Mouse (Mus musculus) stomach, embryonic 15.5 days (tissue): ENCODE data around the gene Map3k14. TPM values are rescaled to one million over a fixed set of nuclear protein-coding genes. Genes with fewer than 3 reads are reported as not detected.
A peak's percentile ranks its signal among the peaks of the same experiment; 100 is the strongest.

Source experiments
- ATAC-seq: fragments of 200-750 bp; cut with Nextera tagmentation; 2 replicates; pipeline ENCODE4 v1.8.0; 2017; ENCODE audit warnings: low read depth, moderate number of reproducible peaks, moderate TSS enrichment; ENCODE audit not compliant: insufficient read depth, low FRiP score
- H3K27ac ChIP-seq: fragments of 300-500 bp; sonication (generic); 2 replicates; pipeline ENCODE4 v1.5.1; 2015; ENCODE audit warnings: mild to moderate bottlenecking, inconsistent platforms
- H3K27me3 ChIP-seq: fragments of 300-500 bp; sonication (generic); replicated peaks from 2 replicates; pipeline ENCODE4 v1.6.1; 2015; ENCODE audit warnings: inconsistent platforms
- H3K36me3 ChIP-seq: fragments of 300-500 bp; sonication (generic); 2 replicates; pipeline ENCODE4 v1.6.1; 2015; ENCODE audit warnings: inconsistent platforms
- H3K4me1 ChIP-seq: fragments of 300-500 bp; sonication (generic); 2 replicates; pipeline ENCODE4 v1.6.1; 2015; ENCODE audit warnings: inconsistent platforms
- H3K4me2 ChIP-seq: fragments of 300-500 bp; sonication (generic); 2 replicates; pipeline ENCODE4 v1.6.1; 2015; ENCODE audit warnings: mild to moderate bottlenecking, inconsistent platforms
- H3K4me3 ChIP-seq: fragments of 300-500 bp; sonication (generic); replicated peaks from 2 replicates; pipeline ENCODE4 v1.5.1; 2015; ENCODE audit warnings: inconsistent platforms
- H3K9ac ChIP-seq: fragments of 300-500 bp; sonication (generic); 2 replicates; pipeline ENCODE4 v1.6.1; 2015; ENCODE audit warnings: inconsistent platforms
- H3K9me3 ChIP-seq: fragments of 300-500 bp; sonication (generic); 2 replicates; pipeline ENCODE4 v1.6.1; 2016; ENCODE audit warnings: inconsistent platforms
- WGBS: fragments of 180-500 bp; shearing (Covaris S2); methylation state at CpG from one replicate; pipeline ENCODE4 v1.1.7; 2015; 5-methylcytosine and 5-hydroxymethylcytosine counted together
- polyA plus RNA-seq: library from polyadenylated mRNA; unstranded; fragments of >200 nt; fragmentation: Nextera tagmentation; extraction: Ambion mirVana; gene quantifications from 2 replicates; pipeline ENCODE4 v1.2.1, GENCODE M21; 2015

Gene Map3k14
- polyA plus RNA-seq, 1 experiment from 2014 or later, result 3.6 TPM

GRCm38 (mm10) chr11:103177815-103178485, 89.3 kb downstream of the Map3k14 start:
- no peak overlapping the region for H3K27ac ChIP-seq
- H3K9me3 ChIP-seq, result no peaks in the 10 kb centered on the region
- no peak overlapping the region for H3K4me3 ChIP-seq
- no peak for ATAC-seq
- 76% methylated on average over 15 of the region's 15 CpGs for WGBS
- H3K36me3 ChIP-seq, result no peaks in the 10 kb centered on the region
- no peaks in the 10 kb centered on the region for H3K4me1 ChIP-seq
- H3K27me3 ChIP-seq, result no peaks in the 10 kb centered on the region
- H3K9ac ChIP-seq, result no peak overlapping the region
- H3K4me2 ChIP-seq, result no peak overlapping the region

- Histone ChIP-seq H3K4me2 (no peak overlapping the region), H3K36me3 (no peaks in the 10 kb centered on the region), H3K4me1 (no peaks in the 10 kb centered on the region), H3K27me3 (peaks cover 2% of the 10 kb centered on the region; the same call in 1 of the 2 replicates), H3K27ac (no peak overlapping the region), H3K4me3 (no peak overlapping the region), H3K9ac (no peak overlapping the region), H3K9me3 (no peaks in the 10 kb centered on the region)
- WGBS, result 79% methylated on average over 5 of the region's 5 CpGs
- ATAC-seq, result no peak
Observed at GRCm38 (mm10) chr11:103177216-103177615, 90.1 kb downstream of the Map3k14 start.

- H3K36me3 ChIP-seq, result no peaks in the 10 kb centered on the region
- 88% methylated on average over 1 of the region's 1 CpGs for WGBS
- H3K27me3 ChIP-seq, result peaks cover 9% of the 10 kb centered on the region
- no peak overlapping the region for H3K9ac ChIP-seq
- no peak for ATAC-seq
- H3K4me3 ChIP-seq, result no peak overlapping the region
- H3K27ac ChIP-seq, result no peak overlapping the region
- no peaks in the 10 kb centered on the region for H3K4me1 ChIP-seq
- H3K4me2 ChIP-seq, result no peak overlapping the region
- H3K9me3 ChIP-seq, result no peaks in the 10 kb centered on the region
Observed at GRCm38 (mm10) chr11:103176510-103176909, 90.8 kb downstream of the Map3k14 start.

GRCm38 (mm10) chr11:103175688-103176442, 91.4 kb downstream of the Map3k14 start:
- Histone ChIP-seq H3K27ac (no peak overlapping the region), H3K9ac (no peak overlapping the region), H3K36me3 (no peaks in the 10 kb centered on the region), H3K27me3 (peaks cover 16% of the 10 kb centered on the region), H3K4me1 (peaks cover 4% of the 10 kb centered on the region; the same call in 1 of the 2 replicates), H3K9me3 (no peaks in the 10 kb centered on the region), H3K4me3 (no peak overlapping the region), H3K4me2 (no peak overlapping the region)
- 65% methylated on average over 14 of the region's 14 CpGs for WGBS
- no peak for ATAC-seq

GRCm38 (mm10) chr11:103174891-103175391, 92.3 kb downstream of the Map3k14 start:
- Histone ChIP-seq H3K4me1 (peaks cover 9% of the 10 kb centered on the region), H3K36me3 (no peaks in the 10 kb centered on the region), H3K4me2 (no peak overlapping the region), H3K27ac (no peak overlapping the region), H3K27me3 (peaks cover 23% of the 10 kb centered on the region), H3K9ac (no peak overlapping the region), H3K4me3 (no peak overlapping the region), H3K9me3 (no peaks in the 10 kb centered on the region)
- 41% methylated on average over 8 of the region's 8 CpGs for WGBS
- peak; percentile 27; the same call in 1 of the 2 replicates for ATAC-seq

- Histone ChIP-seq H3K27me3 (peaks cover 27% of the 10 kb centered on the region), H3K4me3 (no peak overlapping the region), H3K9ac (no peak overlapping the region), H3K4me1 (peaks cover 9% of the 10 kb centered on the region), H3K9me3 (no peaks in the 10 kb centered on the region), H3K27ac (no peak overlapping the region), H3K4me2 (no peak overlapping the region), H3K36me3 (no peaks in the 10 kb centered on the region)
- 74% methylated on average over 5 of the region's 5 CpGs for WGBS
- ATAC-seq, result no peak
Observed at GRCm38 (mm10) chr11:103174411-103174832, 92.8 kb downstream of the Map3k14 start.

- ATAC-seq, result no peak
- Histone ChIP-seq H3K9me3 (no peaks in the 10 kb centered on the region), H3K36me3 (no peaks in the 10 kb centered on the region), H3K27me3 (peaks cover 32% of the 10 kb centered on the region), H3K4me3 (no peak overlapping the region), H3K9ac (no peak overlapping the region), H3K4me2 (no peak overlapping the region), H3K4me1 (peaks cover 9% of the 10 kb centered on the region), H3K27ac (no peak overlapping the region)
- WGBS, result 88% methylated on average over 11 of the region's 11 CpGs
Observed at GRCm38 (mm10) chr11:103173771-103174344, 93.4 kb downstream of the Map3k14 start.

GRCm38 (mm10) chr11:103173041-103173770, 94.1 kb downstream of the Map3k14 start:
- Histone ChIP-seq H3K9me3 (no peaks in the 10 kb centered on the region), H3K27me3 (peaks cover 33% of the 10 kb centered on the region), H3K9ac (no peak overlapping the region), H3K36me3 (no peaks in the 10 kb centered on the region), H3K4me2 (no peak overlapping the region), H3K4me3 (no peak overlapping the region), H3K4me1 (peaks cover 9% of the 10 kb centered on the region), H3K27ac (no peak overlapping the region)
- 74% methylated on average over 7 of the region's 7 CpGs for WGBS
- ATAC-seq, result no peak

- no peaks in the 10 kb centered on the region for H3K36me3 ChIP-seq
- H3K9ac ChIP-seq, result no peak overlapping the region
- 58% methylated on average over 6 of the region's 6 CpGs for WGBS
- no peaks in the 10 kb centered on the region for H3K9me3 ChIP-seq
- H3K27ac ChIP-seq, result no peak overlapping the region
- H3K4me3 ChIP-seq, result peak overlapping the region; percentile 54
- no peak for ATAC-seq
- peaks cover 33% of the 10 kb centered on the region for H3K27me3 ChIP-seq
- H3K4me2 ChIP-seq, result peak overlapping the region; percentile 8; the same call in 1 of the 2 replicates
- peaks cover 9% of the 10 kb centered on the region for H3K4me1 ChIP-seq
Observed at GRCm38 (mm10) chr11:103172392-103173040, 94.8 kb downstream of the Map3k14 start.

GRCm38 (mm10) chr11:103171703-103172391, 95.4 kb downstream of the Map3k14 start:
- Histone ChIP-seq H3K9me3 (no peaks in the 10 kb centered on the region), H3K9ac (no peak overlapping the region), H3K27me3 (peaks cover 33% of the 10 kb centered on the region), H3K4me3 (peak overlapping the region; percentile 54), H3K27ac (no peak overlapping the region), H3K36me3 (no peaks in the 10 kb centered on the region), H3K4me1 (peaks cover 9% of the 10 kb centered on the region), H3K4me2 (peak overlapping the region; percentile 96)
- WGBS, result 46% methylated on average over 9 of the region's 9 CpGs
- no peak for ATAC-seq

- Histone ChIP-seq H3K27me3 (peaks cover 33% of the 10 kb centered on the region), H3K9ac (peak overlapping the region; percentile 39), H3K4me1 (peaks cover 9% of the 10 kb centered on the region), H3K27ac (no peak overlapping the region), H3K36me3 (no peaks in the 10 kb centered on the region), H3K9me3 (no peaks in the 10 kb centered on the region), H3K4me3 (peak overlapping the region; percentile 54), H3K4me2 (peak overlapping the region; percentile 96)
- WGBS, result 5% methylated on average over 23 of the region's 23 CpGs
- ATAC-seq, result no peak
Observed at GRCm38 (mm10) chr11:103171286-103171620, 96.0 kb downstream of the Map3k14 start.
